Mouse (Mus musculus) macrophage (primary cell): Measurements from ENCODE around the gene Lsm7. TPM values are rescaled to one million over a fixed set of nuclear protein-coding genes. Genes with fewer than 3 reads are reported as not detected.

ENCODE experiments used
- H3K27ac ChIP-seq: fragments of 350-480 bp; formaldehyde crosslinking; 2 replicates; pipeline ENCODE4 v1.9.0; 2021
- H3K36me3 ChIP-seq: fragments of 350-480 bp; formaldehyde crosslinking; 2 replicates; pipeline ENCODE4 v1.9.0; 2021; ENCODE audit errors: inconsistent target
- H3K4me3 ChIP-seq: fragments of 350-480 bp; formaldehyde crosslinking; 2 replicates; pipeline ENCODE4 v1.9.0; 2021; ENCODE audit errors: inconsistent target
- H3K79me2 ChIP-seq: fragments of 350-480 bp; formaldehyde crosslinking; 2 replicates; pipeline ENCODE4 v1.9.0; 2021; ENCODE audit errors: inconsistent target
- WGBS: methylation state at CpG from one replicate; pipeline ENCODE4 v1.1.7; 2026; ENCODE audit warnings: inconsistent platforms; ENCODE audit not compliant: missing documents; 5-methylcytosine and 5-hydroxymethylcytosine counted together
- polyA plus RNA-seq: library from polyadenylated mRNA; stranded (reverse); fragments of 250-400 nt; gene quantifications from 3 replicates; pipeline ENCODE4 v1.2.4, GENCODE M21; 2018; ENCODE audit warnings: inconsistent platforms
- total RNA-seq, 78 experiments: library from RNA; depleted of rRNA; stranded (reverse); fragments of 250-400 nt; gene quantifications; 1 replicate in 9 of 78; 2 replicates in 24 of 78; 3 replicates in 43 of 78; 4 replicates in 2 of 78; pipeline ENCODE4 v1.2.4; 2018; ENCODE audit warnings: inconsistent platforms in 56 of 78

The Lsm7 gene
- total RNA-seq (2018; cell fraction: chromatin; rRNA removed), result 10 to 100 TPM in 16 of 26 experiments, 1 to 10 TPM in 10; 3.6 to 37.9 (median 18.6) TPM
- total RNA-seq (2018; cell fraction: cytosol; rRNA removed), result 10 to 100 TPM; 38.9 to 70.0 (median 54.6) TPM
- 10 to 100 TPM in 22 of 26 experiments, 1 to 10 TPM in 4; 7.5 to 44.7 (median 17.3) TPM for total RNA-seq (2018; cell fraction: nucleus; rRNA removed)
- polyA plus RNA-seq, result 32.4 to 122 TPM (median 57.0 TPM) in 3 replicates

DNA sequence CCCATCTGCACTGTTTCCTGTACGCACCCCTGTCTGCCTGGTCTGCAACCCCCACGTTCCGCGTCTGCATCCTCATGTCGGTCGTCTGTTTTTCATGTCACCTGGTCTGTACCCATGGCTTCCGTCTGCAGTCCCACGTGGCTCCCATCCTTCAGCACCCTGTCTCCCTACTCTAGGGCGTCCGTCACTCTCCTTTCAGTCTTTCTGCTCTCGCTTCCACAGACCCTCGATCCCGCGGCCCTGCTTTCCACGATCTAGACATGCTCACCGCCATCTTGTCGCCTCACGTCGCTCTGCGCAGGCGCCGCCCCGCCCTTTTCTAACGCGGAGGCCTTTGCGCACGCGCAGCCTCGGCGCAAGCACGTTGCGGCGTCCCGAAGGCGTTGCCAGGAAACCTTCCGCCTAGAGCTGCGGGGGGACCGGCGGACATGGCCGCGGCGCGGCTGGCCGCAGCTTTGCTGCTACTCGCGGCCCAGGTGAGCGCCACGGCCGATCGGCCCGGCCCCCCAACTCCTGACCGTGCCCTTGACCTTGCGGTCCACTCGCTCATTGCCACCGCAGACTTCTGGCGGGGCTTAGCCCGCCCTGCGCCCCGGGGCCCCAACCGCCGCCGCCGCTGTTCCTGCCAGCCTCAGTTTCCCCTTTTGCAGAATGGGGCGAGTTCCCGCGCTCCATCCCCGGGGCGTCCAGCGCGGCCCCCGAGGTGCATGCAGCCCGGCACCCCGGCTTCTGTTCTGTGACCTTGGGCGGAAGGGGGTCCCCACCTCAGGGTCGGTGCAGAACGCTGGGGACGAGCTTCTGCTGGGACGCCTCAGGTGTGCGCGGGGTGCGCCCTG is at the start of gene Lsm7, which contains the start of gene Sppl2b:
Gene Lsm7 (minus strand): TSS at position 297 of the 836 bp plus-strand sequence.
Gene Sppl2b (plus strand): TSS at position 363 of the 836 bp plus-strand sequence.
- peaks cover 57% of the 10 kb centered on the region for H3K79me2 ChIP-seq
- H3K4me3 ChIP-seq, result peak within 1 kb of the TSS; percentile 97
- 0 out of 2 replicates have a peak, but pooled peaks cover 5% of the 10 kb centered on the region for H3K36me3 ChIP-seq
- H3K27ac ChIP-seq, result peak within 1 kb of the TSS; percentile 41; the same call in 1 of the 2 replicates
- WGBS, result under 1% methylated on average over 81 of the region's 81 CpGs

DNA sequence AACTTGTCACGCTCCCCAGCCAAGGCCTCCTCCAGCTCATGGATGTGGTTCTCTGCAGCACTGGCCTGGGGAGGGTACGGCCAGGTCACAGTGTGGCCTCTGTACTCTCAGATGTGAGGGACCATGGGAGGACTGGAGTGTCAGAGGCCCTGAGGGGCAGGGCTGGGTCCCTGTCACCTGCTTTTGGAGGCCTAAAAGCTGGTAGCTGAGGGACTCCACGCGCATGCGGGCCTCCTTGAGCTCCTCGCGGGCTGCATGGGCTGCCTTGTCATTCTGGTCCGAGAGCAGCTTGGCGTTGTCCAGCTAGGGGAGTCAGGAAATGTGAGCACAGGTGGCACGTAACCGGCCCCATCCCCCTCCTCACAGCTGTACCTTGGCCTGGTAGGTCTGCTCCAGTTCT is 49.7 kb upstream of the Lsm7 start:
- peaks cover 10% of the 10 kb centered on the region; the same call in 1 of the 2 replicates for H3K36me3 ChIP-seq
- H3K27ac ChIP-seq, result no peak overlapping the region
- 94% methylated on average over 11 of the region's 11 CpGs for WGBS
- peaks cover 7% of the 10 kb centered on the region for H3K79me2 ChIP-seq
- H3K4me3 ChIP-seq, result no peak overlapping the region

DNA sequence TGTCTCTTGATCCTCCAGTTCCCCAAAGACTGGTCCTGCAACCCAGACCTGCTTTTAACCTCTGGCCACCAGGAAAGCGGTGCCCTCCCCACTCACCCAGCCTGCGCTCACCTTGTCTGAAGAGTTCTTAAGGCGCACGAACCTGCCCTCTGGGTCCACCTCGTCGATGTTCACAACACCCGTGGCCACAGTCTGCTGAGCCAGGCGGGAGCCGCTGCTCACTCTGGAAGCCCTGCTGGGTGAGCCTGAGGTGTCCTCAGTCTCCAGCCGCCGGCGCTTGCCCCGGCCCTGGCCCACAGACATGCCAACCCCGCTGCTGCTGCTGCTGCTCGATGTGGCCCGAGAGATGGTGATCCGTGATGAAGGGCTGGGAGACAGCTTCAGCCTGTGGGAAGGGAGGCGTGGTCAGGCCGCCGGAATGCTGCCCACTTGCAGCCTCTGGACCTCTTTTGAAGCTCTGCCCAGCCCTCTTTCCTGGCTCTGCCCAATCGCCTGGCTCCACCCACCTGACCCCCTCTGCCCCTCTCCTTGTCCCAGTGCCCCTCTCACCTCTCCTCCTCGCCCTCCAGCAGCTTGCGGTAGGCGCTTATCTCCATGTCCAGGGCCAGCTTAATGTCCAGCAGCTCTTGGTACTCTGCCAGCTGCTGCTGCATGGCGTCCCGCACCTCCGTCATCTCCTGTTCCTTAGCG is 49.1 kb upstream of the Lsm7 start:
- H3K36me3 ChIP-seq, result peaks cover 5% of the 10 kb centered on the region; the same call in 1 of the 2 replicates
- no peak overlapping the region for H3K27ac ChIP-seq
- H3K79me2 ChIP-seq, result peaks cover 12% of the 10 kb centered on the region
- 92% methylated on average over 28 of the region's 28 CpGs for WGBS
- no peak overlapping the region for H3K4me3 ChIP-seq

DNA sequence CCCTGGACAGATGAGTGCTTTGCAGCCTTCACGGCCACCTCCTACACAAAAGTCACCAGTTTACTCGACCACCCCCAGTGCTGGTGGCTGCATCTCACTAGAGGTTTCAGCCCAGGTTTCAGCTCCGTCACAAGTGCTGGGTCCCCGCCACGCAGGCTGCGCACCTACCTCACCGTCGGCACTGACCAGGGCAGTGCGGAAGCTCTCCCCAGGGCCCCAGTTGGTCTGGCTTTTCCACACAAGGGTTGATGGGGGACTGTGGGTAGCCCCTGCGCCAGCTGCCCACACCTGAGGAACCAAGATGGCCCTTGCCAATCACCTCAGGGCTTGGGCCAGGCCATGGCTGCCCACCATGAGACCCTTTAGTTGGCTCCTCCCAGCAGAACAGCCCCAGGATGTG is 48.3 kb upstream of the Lsm7 start:
- WGBS, result 95% methylated on average over 9 of the region's 10 CpGs
- Histone ChIP-seq H3K36me3 (0 out of 2 replicates have a peak, but pooled peaks cover 3% of the 10 kb centered on the region), H3K4me3 (no peak overlapping the region), H3K27ac (no peak overlapping the region), H3K79me2 (peaks cover 20% of the 10 kb centered on the region)

DNA sequence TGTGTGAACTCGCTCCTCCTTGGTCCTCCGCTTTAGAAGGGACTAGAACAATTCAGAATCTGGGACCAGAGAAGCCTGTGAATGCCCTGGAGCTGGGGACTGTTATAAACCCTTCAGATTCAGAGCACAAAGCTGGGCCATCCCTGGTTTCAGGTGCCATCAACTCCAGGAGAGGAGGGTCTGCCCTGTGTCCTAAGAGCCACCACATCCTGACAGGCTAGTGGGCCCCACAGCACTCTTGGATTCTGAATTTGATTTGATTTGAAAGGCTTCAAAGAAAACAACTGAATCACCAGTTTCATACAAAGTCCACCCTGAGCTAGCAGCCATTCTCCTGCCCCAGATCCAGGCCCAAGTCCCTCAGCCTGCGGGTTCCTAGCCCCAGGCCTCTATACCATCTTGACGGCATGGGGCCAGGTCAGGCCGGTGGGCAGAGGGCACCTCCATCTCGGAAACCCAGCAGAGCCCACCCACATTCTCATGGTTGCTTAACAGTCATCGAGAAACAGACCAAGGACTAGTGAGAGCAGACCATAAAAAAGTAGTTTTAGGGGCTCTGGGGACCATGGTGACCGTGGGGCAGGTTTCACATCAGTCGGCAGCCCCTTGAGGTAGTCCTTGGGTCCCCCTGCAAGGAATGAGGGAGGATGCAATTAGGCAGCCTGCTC is 47.4 kb upstream of the Lsm7 start:
- no peak overlapping the region for H3K4me3 ChIP-seq
- no peak overlapping the region for H3K27ac ChIP-seq
- H3K36me3 ChIP-seq, result 0 out of 2 replicates have a peak, but pooled peaks cover 4% of the 10 kb centered on the region
- WGBS, result 96% methylated on average over 9 of the region's 9 CpGs
- H3K79me2 ChIP-seq, result peaks cover 20% of the 10 kb centered on the region

DNA sequence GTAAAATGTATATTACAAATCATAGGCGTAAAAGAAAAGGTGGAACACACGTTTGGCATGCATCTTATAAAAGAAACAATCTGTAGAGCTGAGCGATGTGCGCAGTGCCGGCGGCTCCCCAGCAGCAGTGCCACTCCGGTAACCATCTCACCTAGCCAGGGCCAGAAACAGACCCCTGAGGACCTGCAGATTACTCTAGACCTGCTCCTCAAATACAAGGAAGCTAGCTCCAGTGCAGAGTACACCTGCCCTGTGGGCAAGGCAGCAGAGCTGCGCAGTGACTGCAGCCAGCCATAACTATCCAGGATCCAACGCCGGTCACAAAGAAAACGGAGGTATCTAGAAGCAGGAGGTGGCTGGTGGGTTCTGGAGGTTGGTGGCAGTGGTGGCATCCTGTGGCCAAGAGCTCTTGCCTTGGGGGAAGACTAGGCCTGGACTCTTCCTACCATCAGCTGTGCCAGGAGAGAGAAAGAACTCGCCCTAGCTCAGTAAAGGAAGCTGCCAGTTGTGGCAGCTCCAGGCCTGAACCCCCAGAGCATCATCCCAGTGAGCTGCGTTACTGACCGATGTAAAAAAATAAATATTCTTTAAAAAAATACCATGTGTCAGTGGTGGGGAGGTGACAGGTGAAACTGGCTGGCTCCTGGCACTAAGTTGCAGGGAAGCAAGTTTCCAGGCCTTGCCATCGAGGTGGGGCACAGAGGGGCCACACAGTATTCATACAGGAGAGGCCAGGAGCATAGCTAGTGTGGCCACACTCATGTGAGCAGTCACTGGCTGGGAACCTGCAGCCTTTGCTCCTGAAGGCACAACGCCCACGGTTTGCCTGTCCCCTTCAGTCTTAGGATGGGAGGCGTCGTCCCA is 46.6 kb upstream of the Lsm7 start:
- peaks cover 20% of the 10 kb centered on the region for H3K79me2 ChIP-seq
- 0 out of 2 replicates have a peak, but pooled peaks cover 4% of the 10 kb centered on the region for H3K36me3 ChIP-seq
- H3K27ac ChIP-seq, result 0 out of 2 replicates have a peak overlapping the region, but pooled peaks have one; percentile 15
- no peak overlapping the region for H3K4me3 ChIP-seq
- 93% methylated on average over 18 of the region's 19 CpGs for WGBS

DNA sequence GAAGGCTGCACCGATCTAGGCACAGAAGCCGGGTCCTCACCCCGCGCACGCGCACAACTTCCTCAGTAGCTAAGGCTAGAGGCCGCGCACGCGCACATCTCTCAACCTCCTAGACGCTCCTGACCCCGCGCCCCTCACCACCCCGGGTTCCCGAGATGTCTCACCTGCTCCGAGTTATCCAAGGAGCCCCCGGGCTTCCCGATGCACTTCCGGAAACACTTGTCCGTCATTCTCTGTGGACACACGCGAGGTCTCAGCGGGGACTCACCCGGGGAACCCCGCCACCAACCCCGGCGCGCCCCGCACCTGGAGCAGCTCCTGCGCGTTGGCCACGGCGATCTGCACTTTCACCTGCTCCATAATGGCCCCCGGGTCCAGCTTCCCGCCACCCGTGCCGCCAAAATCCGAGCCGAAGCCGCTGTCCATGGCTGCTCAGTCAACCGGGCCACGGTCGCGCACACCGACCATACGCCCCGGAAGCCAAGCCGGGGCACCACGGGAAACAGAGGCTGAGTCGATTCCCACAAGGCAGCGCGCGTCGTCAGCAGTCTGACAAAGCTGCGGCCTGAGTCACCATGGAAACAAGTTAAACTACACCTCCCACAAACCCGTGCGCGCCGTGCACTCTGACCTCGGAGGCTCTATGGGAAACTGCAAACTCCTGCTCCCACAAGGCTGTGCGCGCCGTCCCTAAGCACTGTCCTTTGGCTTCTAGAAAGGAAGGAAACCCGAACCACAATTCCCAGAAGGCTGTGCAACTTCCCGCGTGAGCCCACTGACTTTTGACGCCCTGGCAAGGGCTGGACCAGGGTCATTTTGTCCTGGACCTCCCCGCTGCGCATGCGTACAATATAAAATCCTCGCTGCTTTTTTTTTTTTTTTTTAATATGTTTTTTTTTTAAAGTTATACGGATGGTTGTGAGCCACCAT is 45.6 kb upstream of the Lsm7 start, which contains the start of gene Timm13:
Gene Timm13 (minus strand): TSS at position 652 of the 930 bp plus-strand sequence.
- under 1% methylated on average over 70 of the region's 72 CpGs for WGBS
- H3K27ac ChIP-seq, result peak within 1 kb of the TSS; percentile 51
- 0 out of 2 replicates have a peak, but pooled peaks cover 4% of the 10 kb centered on the region for H3K36me3 ChIP-seq

DNA sequence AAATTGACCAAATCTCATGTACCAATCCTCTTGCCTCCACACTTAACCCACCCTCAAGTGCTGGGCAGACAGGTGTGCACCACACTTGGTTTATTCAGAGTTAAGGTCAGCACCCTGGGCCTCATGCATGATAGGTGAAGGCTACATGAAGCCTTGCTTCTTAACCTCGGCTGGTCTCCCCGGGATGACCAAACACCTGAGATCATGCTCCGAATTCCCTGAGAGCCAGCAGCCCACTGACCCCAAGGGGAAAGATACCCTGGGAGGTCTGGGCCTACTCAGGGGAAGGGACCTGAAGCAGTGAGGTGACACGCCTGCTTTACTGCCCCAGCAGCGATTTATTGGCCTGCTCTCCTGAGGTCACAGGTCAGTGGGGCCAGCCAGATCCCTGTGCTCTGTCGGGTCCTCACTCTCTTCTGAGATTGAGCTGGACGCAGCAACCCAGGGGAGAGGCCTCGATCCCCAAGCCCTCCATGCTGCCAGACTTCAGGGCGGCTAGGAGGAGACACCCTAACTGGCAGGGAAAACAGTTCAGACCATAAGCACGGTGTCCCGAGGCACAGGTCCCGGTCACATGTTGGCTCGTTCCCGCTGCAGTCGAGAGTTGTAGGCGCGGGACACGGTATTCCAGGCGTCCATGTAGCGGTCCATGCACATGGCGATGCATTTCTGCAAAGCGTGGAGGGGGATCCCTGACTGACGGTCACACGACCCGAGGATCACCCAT is 44.7 kb upstream of the Lsm7 start:
- Histone ChIP-seq H3K4me3 (peak overlapping the region; percentile 74), H3K79me2 (peaks cover 20% of the 10 kb centered on the region), H3K27ac (peak overlapping the region; percentile 51), H3K36me3 (0 out of 2 replicates have a peak, but pooled peaks cover 4% of the 10 kb centered on the region)
- WGBS, result 24% methylated on average over 23 of the region's 25 CpGs

More for the DNA sequence above, 45.6 kb upstream of the Lsm7 start, which contains the start of gene Timm13:
- H3K4me3 ChIP-seq, result peak within 1 kb of the TSS; percentile 74
- peaks cover 20% of the 10 kb centered on the region for H3K79me2 ChIP-seq

DNA sequence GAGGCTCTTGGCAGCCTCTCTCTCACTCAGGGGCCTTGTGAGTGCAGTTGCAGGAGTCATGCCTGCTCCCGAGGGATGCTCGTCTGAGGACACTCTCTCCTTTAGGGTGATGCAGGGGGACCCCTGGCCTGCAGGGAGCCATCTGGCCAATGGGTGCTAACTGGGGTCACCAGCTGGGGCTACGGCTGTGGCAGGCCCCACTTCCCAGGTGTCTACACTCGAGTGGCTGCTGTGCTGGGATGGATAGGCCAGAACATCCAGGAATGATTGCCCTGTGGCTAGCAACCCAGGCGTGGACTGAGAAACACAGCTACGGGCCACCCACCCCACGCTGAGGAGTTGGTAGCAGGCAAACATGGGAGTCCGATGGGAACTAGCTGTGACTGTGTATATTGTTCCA is 44.1 kb upstream of the Lsm7 start:
- H3K4me3 ChIP-seq, result no peak overlapping the region
- peaks cover 20% of the 10 kb centered on the region for H3K79me2 ChIP-seq
- 98% methylated on average over 7 of the region's 8 CpGs for WGBS
- H3K36me3 ChIP-seq, result 0 out of 2 replicates have a peak, but pooled peaks cover 4% of the 10 kb centered on the region
- H3K27ac ChIP-seq, result no peak overlapping the region

DNA sequence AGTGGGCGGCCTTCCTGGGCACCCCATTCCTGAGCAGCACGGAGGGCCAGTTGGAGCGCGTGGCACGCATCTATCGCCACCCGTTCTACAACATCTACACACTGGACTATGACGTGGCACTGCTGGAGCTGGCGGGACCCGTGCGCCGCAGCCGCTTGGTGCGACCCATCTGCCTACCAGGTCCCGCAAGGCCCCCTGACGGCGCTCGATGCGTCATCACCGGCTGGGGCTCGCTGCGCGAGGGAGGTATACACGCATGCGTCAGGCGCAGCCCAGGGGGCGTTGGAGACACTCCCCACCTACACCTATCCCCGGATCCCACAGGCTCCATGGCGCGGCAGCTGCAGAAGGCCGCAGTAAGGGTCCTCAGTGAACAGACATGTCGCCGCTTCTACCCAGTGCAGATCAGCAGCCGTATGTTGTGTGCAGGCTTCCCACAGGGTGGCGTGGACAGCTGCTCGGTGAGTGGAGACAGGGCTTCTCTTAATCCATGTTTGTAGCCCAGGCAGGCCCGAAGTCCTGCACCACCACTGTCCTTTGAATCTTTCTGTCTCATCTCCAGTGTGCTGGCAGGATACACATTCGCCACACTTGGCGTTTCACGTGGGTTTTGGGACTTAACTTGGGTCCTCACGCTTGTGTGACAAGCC is 43.0 kb upstream of the Lsm7 start:
- H3K27ac ChIP-seq, result no peak overlapping the region
- H3K4me3 ChIP-seq, result no peak overlapping the region
- 89% methylated on average over 36 of the region's 41 CpGs for WGBS
- 0 out of 2 replicates have a peak, but pooled peaks cover 4% of the 10 kb centered on the region for H3K36me3 ChIP-seq
- H3K79me2 ChIP-seq, result peaks cover 20% of the 10 kb centered on the region
